Mouse (Mus musculus): ENCODE results near the gene Il10ra. TPM values are rescaled to one million over a fixed set of nuclear protein-coding genes. Genes with fewer than 3 reads are reported as not detected.

Gene Il10ra
- polyA plus RNA-seq, 1 experiment = not detected

DNA sequence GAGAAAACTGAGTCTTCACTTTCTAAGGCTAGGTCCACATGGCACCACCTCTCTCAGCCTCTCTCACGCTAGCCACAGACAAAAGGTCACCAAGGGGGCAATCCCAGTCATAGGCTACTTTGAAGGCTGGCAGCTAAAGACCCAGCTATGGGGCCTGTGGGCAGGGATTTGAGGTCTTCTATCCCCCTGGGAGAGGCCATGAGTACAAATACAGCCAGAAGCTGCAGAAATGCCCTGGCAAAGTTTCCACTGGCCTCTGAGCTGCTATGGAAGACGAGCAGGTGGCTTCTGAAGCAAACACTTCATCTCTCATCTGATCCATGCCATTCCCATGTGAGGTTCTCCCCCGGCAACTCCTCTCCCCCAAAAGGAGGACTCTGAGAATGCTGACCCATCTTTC lies 11.1 kb upstream of the Il10ra start:
- Histone ChIP-seq H3K79me2 (ENCODE audit: control insufficient read depth, insufficient read depth) (no peaks in the 10 kb centered on the region), H3K27me3 (ENCODE audit: control insufficient read depth, insufficient read depth, insufficient read length) (no peaks in the 10 kb centered on the region), H3K4me3 (no peak overlapping the region), H3ac (ENCODE audit: control insufficient read depth, insufficient read length) (no peak overlapping the region), H3K36me3 (ENCODE audit: control insufficient read depth, insufficient read depth) (no peaks in the 10 kb centered on the region), H3K4me2 (ENCODE audit: low read depth) (no peak overlapping the region)
- TF ChIP-seq POLR2A (IDR thresholded peaks at IDR 0.05; ENCODE audit: insufficient read length, low read depth) (no peak), MYOG (IDR thresholded peaks at IDR 0.05; ENCODE audit: control insufficient read depth in 1 of 3, insufficient read depth in 1 of 3, insufficient read length in 2 of 3, low read depth in 2 of 3) (no peak)

DNA sequence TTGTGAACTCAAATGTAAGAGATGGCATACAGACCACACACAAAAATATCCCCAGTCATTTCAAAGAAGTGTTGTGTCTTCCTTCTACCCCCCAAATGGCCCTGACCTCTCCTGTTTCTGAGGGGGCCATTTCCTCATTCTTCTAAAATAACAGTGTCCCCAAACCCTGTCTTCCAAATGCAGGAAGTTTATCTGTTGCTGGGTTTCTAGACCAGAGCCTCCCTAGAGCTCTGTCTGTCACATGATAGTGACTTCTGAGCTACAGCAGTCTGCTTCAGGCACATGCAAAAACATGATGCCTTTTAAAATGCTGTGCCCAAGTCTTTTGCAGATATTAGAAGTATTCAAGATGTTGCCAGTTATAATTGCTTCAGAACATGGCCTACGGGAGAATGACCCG lies 5.7 kb upstream of the Il10ra start:
- TF ChIP-seq MAX (IDR thresholded peaks at IDR 0.05; ENCODE audit: low read depth) (no peak), POLR2AphosphoS2 (IDR thresholded peaks at IDR 0.05; ENCODE audit: insufficient read length, low read depth) (no peak), SRF (IDR thresholded peaks at IDR 0.05; ENCODE audit: control insufficient read depth, insufficient read length, low read depth) (no peak), E2F4 (IDR thresholded peaks at IDR 0.05; ENCODE audit: insufficient read depth) (no peak), TCF12 (IDR thresholded peaks at IDR 0.05; ENCODE audit: insufficient read depth, poor library complexity, severe bottlenecking) (no peak), POLR2A (IDR thresholded peaks at IDR 0.05; ENCODE audit: insufficient read length, low read depth) (no peak), TCF3 (IDR thresholded peaks at IDR 0.05; ENCODE audit: insufficient read length, low read depth) (no peak), MYOG (IDR thresholded peaks at IDR 0.05; ENCODE audit: control insufficient read depth in 1 of 3, insufficient read depth in 1 of 3, insufficient read length in 2 of 3, low read depth in 2 of 3) (no peak), USF1 (IDR thresholded peaks at IDR 0.05; ENCODE audit: low read depth) (no peak), CEBPB (IDR thresholded peaks at IDR 0.05; ENCODE audit: insufficient read depth, poor library complexity, severe bottlenecking) (no peak), REST (IDR thresholded peaks at IDR 0.05; ENCODE audit: insufficient read depth, insufficient read length) (no peak)
- no peak overlapping the region for H3ac ChIP-seq (ENCODE audit: control insufficient read depth, insufficient read length)
- no peaks in the 10 kb centered on the region for H3K79me2 ChIP-seq (ENCODE audit: control insufficient read depth, insufficient read depth)
- no peaks in the 10 kb centered on the region for H3K36me3 ChIP-seq (ENCODE audit: control insufficient read depth, insufficient read depth)
- H3K4me2 ChIP-seq (ENCODE audit: low read depth) = no peak overlapping the region
- peaks cover 31% of the 10 kb centered on the region for H3K27me3 ChIP-seq (ENCODE audit: control insufficient read depth, insufficient read depth, insufficient read length)
- H3K4me3 ChIP-seq = no peak overlapping the region

DNA sequence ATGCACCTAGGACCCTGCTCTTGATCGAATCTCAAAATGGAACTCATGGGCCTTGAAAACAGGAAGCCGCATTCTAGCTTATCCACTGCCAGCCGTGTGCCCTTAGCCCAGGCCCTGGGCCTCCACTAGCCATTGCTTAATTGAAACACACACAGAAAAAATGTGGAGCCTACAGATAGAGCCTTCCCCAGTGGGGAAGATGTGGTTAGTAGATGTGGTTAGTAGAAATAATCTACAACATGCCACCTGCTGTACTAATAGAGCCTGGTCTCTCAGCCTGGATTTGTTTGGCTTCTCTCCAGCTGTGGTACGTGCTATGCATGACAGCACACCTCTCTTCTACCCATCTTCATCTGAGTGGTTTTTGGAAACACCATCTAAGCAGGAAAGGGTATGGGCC lies 5.3 kb upstream of the Il10ra start:
- Histone ChIP-seq H3K79me2 (ENCODE audit: control insufficient read depth, insufficient read depth) (no peaks in the 10 kb centered on the region), H3K27me3 (ENCODE audit: control insufficient read depth, insufficient read depth, insufficient read length) (peaks cover 31% of the 10 kb centered on the region), H3ac (ENCODE audit: control insufficient read depth, insufficient read length) (no peak overlapping the region), H3K4me2 (ENCODE audit: low read depth) (no peak overlapping the region), H3K4me3 (no peak overlapping the region), H3K36me3 (ENCODE audit: control insufficient read depth, insufficient read depth) (no peaks in the 10 kb centered on the region)
- TF ChIP-seq MYOG (IDR thresholded peaks at IDR 0.05; ENCODE audit: control insufficient read depth in 1 of 3, insufficient read depth in 1 of 3, insufficient read length in 2 of 3, low read depth in 2 of 3) (no peak), TCF12 (IDR thresholded peaks at IDR 0.05; ENCODE audit: insufficient read depth, poor library complexity, severe bottlenecking) (no peak), USF1 (IDR thresholded peaks at IDR 0.05; ENCODE audit: low read depth) (no peak), SRF (IDR thresholded peaks at IDR 0.05; ENCODE audit: control insufficient read depth, insufficient read length, low read depth) (no peak), MYOD1 (IDR thresholded peaks at IDR 0.05; ENCODE audit: control insufficient read depth in 1 of 3, insufficient read length in 2 of 3, low read depth in 2 of 3) (no peak), MAX (IDR thresholded peaks at IDR 0.05; ENCODE audit: low read depth) (no peak), TCF3 (IDR thresholded peaks at IDR 0.05; ENCODE audit: insufficient read length, low read depth) (no peak), POLR2AphosphoS2 (IDR thresholded peaks at IDR 0.05; ENCODE audit: insufficient read length, low read depth) (no peak), REST (IDR thresholded peaks at IDR 0.05; ENCODE audit: insufficient read depth, insufficient read length) (no peak), POLR2A (IDR thresholded peaks at IDR 0.05; ENCODE audit: insufficient read length, low read depth) (no peak), CEBPB (IDR thresholded peaks at IDR 0.05; ENCODE audit: insufficient read depth, poor library complexity, severe bottlenecking) (no peak), E2F4 (IDR thresholded peaks at IDR 0.05; ENCODE audit: insufficient read depth) (no peak)

- TF ChIP-seq MAX (IDR thresholded peaks at IDR 0.05; ENCODE audit: low read depth) (no peak), MYOG (IDR thresholded peaks at IDR 0.05; ENCODE audit: control insufficient read depth in 1 of 3, insufficient read depth in 1 of 3, insufficient read length in 2 of 3, low read depth in 2 of 3) (no peak), TCF3 (IDR thresholded peaks at IDR 0.05; ENCODE audit: insufficient read length, low read depth) (no peak), REST (IDR thresholded peaks at IDR 0.05; ENCODE audit: insufficient read depth, insufficient read length) (no peak), USF1 (IDR thresholded peaks at IDR 0.05; ENCODE audit: low read depth) (no peak), POLR2A (IDR thresholded peaks at IDR 0.05; ENCODE audit: insufficient read length, low read depth) (no peak), MYOD1 (IDR thresholded peaks at IDR 0.05; ENCODE audit: control insufficient read depth in 1 of 3, insufficient read length in 2 of 3, low read depth in 2 of 3) (no peak), POLR2AphosphoS2 (IDR thresholded peaks at IDR 0.05; ENCODE audit: insufficient read length, low read depth) (no peak), SRF (IDR thresholded peaks at IDR 0.05; ENCODE audit: control insufficient read depth, insufficient read length, low read depth) (no peak), CEBPB (IDR thresholded peaks at IDR 0.05; ENCODE audit: insufficient read depth, poor library complexity, severe bottlenecking) (no peak), TCF12 (IDR thresholded peaks at IDR 0.05; ENCODE audit: insufficient read depth, poor library complexity, severe bottlenecking) (no peak), E2F4 (IDR thresholded peaks at IDR 0.05; ENCODE audit: insufficient read depth) (no peak)
- Histone ChIP-seq H3K79me2 (ENCODE audit: control insufficient read depth, insufficient read depth) (no peaks in the 10 kb centered on the region), H3K4me3 (no peak overlapping the region), H3K36me3 (ENCODE audit: control insufficient read depth, insufficient read depth) (no peaks in the 10 kb centered on the region), H3ac (ENCODE audit: control insufficient read depth, insufficient read length) (no peak overlapping the region), H3K4me2 (ENCODE audit: low read depth) (no peak overlapping the region), H3K27me3 (ENCODE audit: control insufficient read depth, insufficient read depth, insufficient read length) (peaks cover 46% of the 10 kb centered on the region)
Observed at GRCm38 (mm10) chr9:45272213-45272612, 3.3 kb upstream of the Il10ra start.

DNA sequence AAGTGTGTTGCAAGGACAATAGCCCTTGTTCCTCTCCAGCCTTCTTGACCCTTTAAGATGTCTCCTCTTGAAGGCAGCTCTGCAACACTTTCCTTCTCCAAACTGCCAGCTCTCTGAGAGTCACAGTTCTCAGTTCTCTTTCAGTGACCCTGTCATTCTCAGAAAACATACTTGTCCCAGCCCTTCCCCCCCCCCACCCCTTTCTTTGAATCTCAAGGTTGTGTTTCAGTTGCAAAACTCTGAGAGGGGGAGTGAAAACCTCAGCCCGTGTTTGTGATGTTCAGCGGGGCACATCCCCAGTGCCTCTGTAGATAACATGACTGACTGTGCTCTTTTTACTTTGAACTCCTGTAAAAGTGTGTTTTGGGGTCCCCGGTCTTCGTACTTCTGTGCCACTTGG lies 870 bp downstream of the Il10ra start:
- Histone ChIP-seq H3K4me3 (no peak overlapping the region), H3K36me3 (ENCODE audit: control insufficient read depth, insufficient read depth) (no peaks in the 10 kb centered on the region), H3K4me2 (ENCODE audit: low read depth) (no peak overlapping the region), H3K27me3 (ENCODE audit: control insufficient read depth, insufficient read depth, insufficient read length) (peaks cover 45% of the 10 kb centered on the region), H3ac (ENCODE audit: control insufficient read depth, insufficient read length) (no peak overlapping the region), H3K79me2 (ENCODE audit: control insufficient read depth, insufficient read depth) (no peaks in the 10 kb centered on the region)
- TF ChIP-seq TCF12 (IDR thresholded peaks at IDR 0.05; ENCODE audit: insufficient read depth, poor library complexity, severe bottlenecking) (no peak), SRF (IDR thresholded peaks at IDR 0.05; ENCODE audit: control insufficient read depth, insufficient read length, low read depth) (no peak), E2F4 (IDR thresholded peaks at IDR 0.05; ENCODE audit: insufficient read depth) (no peak), CEBPB (IDR thresholded peaks at IDR 0.05; ENCODE audit: insufficient read depth, poor library complexity, severe bottlenecking) (no peak), POLR2AphosphoS2 (IDR thresholded peaks at IDR 0.05; ENCODE audit: insufficient read length, low read depth) (no peak), USF1 (IDR thresholded peaks at IDR 0.05; ENCODE audit: low read depth) (no peak), POLR2A (IDR thresholded peaks at IDR 0.05; ENCODE audit: insufficient read length, low read depth) (no peak), TCF3 (IDR thresholded peaks at IDR 0.05; ENCODE audit: insufficient read length, low read depth) (no peak), REST (IDR thresholded peaks at IDR 0.05; ENCODE audit: insufficient read depth, insufficient read length) (no peak), MAX (IDR thresholded peaks at IDR 0.05; ENCODE audit: low read depth) (no peak), MYOG (IDR thresholded peaks at IDR 0.05; ENCODE audit: control insufficient read depth in 1 of 3, insufficient read depth in 1 of 3, insufficient read length in 2 of 3, low read depth in 2 of 3) (no peak), MYOD1 (IDR thresholded peaks at IDR 0.05; ENCODE audit: control insufficient read depth in 1 of 3, insufficient read length in 2 of 3, low read depth in 2 of 3) (no peak)

All from myocyte (in vitro differentiated cells).